Mouse (Mus musculus) neural tube, embryonic 15.5 days (tissue): ENCODE measurements around the gene Gm9945. TPM values are rescaled to one million over a fixed set of nuclear protein-coding genes. Genes with fewer than 3 reads are reported as not detected.

ENCODE experiments used
- ATAC-seq: fragments of 200-750 bp; cut with Nextera tagmentation; 2 replicates; pipeline ENCODE4 v1.8.0; 2017; ENCODE audit warnings: mild to moderate bottlenecking, moderate TSS enrichment, moderate library complexity; ENCODE audit not compliant: low FRiP score
- H3K27ac ChIP-seq: fragments of 300-500 bp; sonication (generic); replicated peaks from 2 replicates; pipeline ENCODE4 v1.5.1; 2015; ENCODE audit warnings: mild to moderate bottlenecking, inconsistent platforms
- H3K27me3 ChIP-seq: fragments of 300-500 bp; sonication (generic); replicated peaks from 2 replicates; pipeline ENCODE4 v1.6.1; 2015; ENCODE audit warnings: inconsistent platforms
- H3K36me3 ChIP-seq: fragments of 300-500 bp; sonication (generic); 2 replicates; pipeline ENCODE4 v1.6.1; 2015; ENCODE audit warnings: inconsistent platforms
- H3K4me1 ChIP-seq: fragments of 300-500 bp; sonication (generic); 2 replicates; pipeline ENCODE4 v1.6.1; 2015; ENCODE audit warnings: inconsistent platforms
- H3K4me2 ChIP-seq: fragments of 300-500 bp; sonication (generic); 2 replicates; pipeline ENCODE4 v1.6.1; 2015; ENCODE audit warnings: inconsistent platforms, mild to moderate bottlenecking, moderate library complexity
- H3K4me3 ChIP-seq: fragments of 300-500 bp; sonication (generic); replicated peaks from 2 replicates; pipeline ENCODE4 v1.5.1; 2015; ENCODE audit warnings: mild to moderate bottlenecking, inconsistent platforms
- H3K9ac ChIP-seq: fragments of 300-500 bp; sonication (generic); replicated peaks from 2 replicates; pipeline ENCODE4 v1.6.1; 2015; ENCODE audit warnings: mild to moderate bottlenecking, inconsistent platforms
- H3K9me3 ChIP-seq: fragments of 300-500 bp; sonication (generic); replicated peaks from 2 replicates; pipeline ENCODE4 v1.6.1; 2016; ENCODE audit warnings: inconsistent platforms
- WGBS: fragments of 180-500 bp; shearing (Covaris S2); methylation state at CpG from one replicate; pipeline ENCODE4 v1.1.7; 2015; ENCODE audit warnings: mixed read lengths; 5-methylcytosine and 5-hydroxymethylcytosine counted together
- polyA plus RNA-seq: library from polyadenylated mRNA; unstranded; fragments of >200 nt; fragmentation: Nextera tagmentation; extraction: Ambion mirVana; gene quantifications from 2 replicates; pipeline ENCODE4 v1.2.1, GENCODE M21; 2015

Gm9945 gene
- polyA plus RNA-seq, 1 experiment from 2014 or later = not detected

DNA sequence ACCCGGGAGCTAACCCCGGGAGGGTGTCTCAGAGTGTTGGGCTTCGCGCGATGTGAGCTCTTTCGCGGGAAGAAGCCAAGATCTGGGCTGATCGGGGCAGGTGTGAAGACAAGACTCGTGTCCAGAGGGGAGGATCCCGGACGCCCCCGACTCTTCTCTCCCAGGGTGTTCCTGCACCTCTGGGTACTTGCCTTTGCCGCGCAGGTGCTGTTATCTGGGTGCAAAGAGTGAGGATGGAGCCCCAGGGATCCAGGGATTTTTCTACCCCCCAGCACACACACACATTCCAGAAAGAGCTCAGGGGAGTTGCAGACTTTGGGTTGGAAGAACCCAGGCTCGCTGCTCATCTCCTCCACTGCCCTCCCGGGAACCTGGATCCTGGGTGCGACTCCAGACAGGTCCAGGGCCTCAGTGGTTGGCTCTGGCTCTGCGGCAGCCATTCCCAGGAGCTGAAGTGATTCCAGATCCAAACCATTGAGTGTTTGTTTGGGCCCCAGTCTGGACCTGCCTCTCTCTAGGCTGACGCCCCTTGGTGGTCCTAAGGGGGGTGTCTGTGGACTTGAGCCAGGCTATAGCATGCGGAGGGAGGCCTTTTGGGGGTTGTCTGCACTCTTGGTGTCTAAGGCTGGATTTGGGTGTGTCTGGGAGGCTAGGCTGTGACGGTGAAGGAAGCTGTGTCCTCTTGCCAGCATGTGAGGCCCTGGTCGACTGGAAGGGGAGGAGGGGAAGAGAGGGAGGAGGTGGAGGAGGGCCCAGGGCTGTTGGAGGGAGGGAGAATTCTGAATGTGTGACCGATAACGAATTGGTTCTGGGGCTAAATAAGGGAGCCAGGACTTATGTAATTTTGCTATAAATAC lies 40.4 kb downstream of the Gm9945 start:
- H3K27me3 ChIP-seq = no peaks in the 10 kb centered on the region
- peaks cover 45% of the 10 kb centered on the region for H3K4me1 ChIP-seq
- peak; percentile 56 for ATAC-seq
- H3K4me3 ChIP-seq = peak overlapping the region; percentile 78
- H3K4me2 ChIP-seq = peak overlapping the region; percentile 87
- H3K36me3 ChIP-seq = no peaks in the 10 kb centered on the region
- peak overlapping the region; percentile 81 for H3K27ac ChIP-seq
- no peaks in the 10 kb centered on the region for H3K9me3 ChIP-seq
- 3% methylated on average over 24 of the region's 24 CpGs for WGBS
- peak overlapping the region; percentile 88 for H3K9ac ChIP-seq

DNA sequence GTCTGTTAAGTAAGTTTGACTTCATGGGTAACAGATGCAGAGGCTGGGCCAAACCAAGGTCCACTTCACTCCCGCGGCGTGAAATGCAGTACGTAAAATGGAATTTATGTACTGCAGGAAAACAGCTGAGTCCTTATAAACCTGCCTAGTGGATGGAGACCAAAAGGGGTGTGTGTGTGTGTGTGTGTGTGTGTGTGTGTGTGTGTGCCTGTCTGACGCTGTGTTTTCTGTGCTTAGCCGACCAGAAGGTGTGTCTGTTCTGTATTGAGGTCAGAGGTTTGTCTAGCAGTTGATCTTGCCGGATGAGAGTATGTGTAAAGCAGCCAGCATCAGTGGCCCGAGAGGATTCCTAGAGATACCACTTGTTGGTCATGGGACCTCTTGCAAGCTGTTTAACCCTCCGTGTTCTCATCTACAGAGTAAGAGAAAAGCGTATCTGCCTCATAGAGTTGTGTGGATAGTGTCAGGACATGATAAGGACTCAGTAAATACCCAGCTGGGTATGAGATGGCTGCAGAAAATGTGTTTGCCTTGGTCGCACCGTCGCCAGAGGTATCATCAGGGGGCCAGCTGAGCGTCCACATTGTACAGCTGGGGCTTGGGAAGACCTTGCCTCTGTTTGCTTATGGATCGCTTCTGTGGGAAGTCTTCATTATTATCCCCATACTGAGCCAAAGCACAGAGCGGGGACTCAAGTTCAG lies 41.3 kb downstream of the Gm9945 start:
- H3K9ac ChIP-seq = peak overlapping the region; percentile 88; the same call in 1 of the 2 replicates
- ATAC-seq = no peak
- H3K4me3 ChIP-seq = peak overlapping the region; percentile 78
- peak overlapping the region; percentile 87 for H3K4me2 ChIP-seq
- H3K4me1 ChIP-seq = peaks cover 45% of the 10 kb centered on the region
- H3K9me3 ChIP-seq = no peaks in the 10 kb centered on the region
- H3K36me3 ChIP-seq = no peaks in the 10 kb centered on the region
- no peaks in the 10 kb centered on the region for H3K27me3 ChIP-seq
- 36% methylated on average over 16 of the region's 16 CpGs for WGBS
- H3K27ac ChIP-seq = peak overlapping the region; percentile 81

- Histone ChIP-seq H3K27me3 (no peaks in the 10 kb centered on the region), H3K4me3 (peak overlapping the region; percentile 78; the same call in 1 of the 2 replicates), H3K27ac (no peak overlapping the region), H3K4me2 (peak overlapping the region; percentile 87), H3K36me3 (no peaks in the 10 kb centered on the region), H3K9ac (no peak overlapping the region), H3K9me3 (no peaks in the 10 kb centered on the region), H3K4me1 (peaks cover 45% of the 10 kb centered on the region)
- no peak for ATAC-seq
- 84% methylated on average over 7 of the region's 7 CpGs for WGBS
Measured at GRCm38 (mm10) chr11:53521821-53522131, 41.8 kb downstream of the Gm9945 start.

GRCm38 (mm10) chr11:53522362-53522761 lies 42.4 kb downstream of the Gm9945 start:
- Histone ChIP-seq H3K4me1 (peaks cover 45% of the 10 kb centered on the region), H3K27ac (no peak overlapping the region), H3K36me3 (no peaks in the 10 kb centered on the region), H3K9ac (no peak overlapping the region), H3K27me3 (no peaks in the 10 kb centered on the region), H3K9me3 (no peaks in the 10 kb centered on the region), H3K4me3 (no peak overlapping the region), H3K4me2 (no peak overlapping the region)
- ATAC-seq = no peak
- WGBS = 91% methylated on average over 3 of the region's 3 CpGs

DNA sequence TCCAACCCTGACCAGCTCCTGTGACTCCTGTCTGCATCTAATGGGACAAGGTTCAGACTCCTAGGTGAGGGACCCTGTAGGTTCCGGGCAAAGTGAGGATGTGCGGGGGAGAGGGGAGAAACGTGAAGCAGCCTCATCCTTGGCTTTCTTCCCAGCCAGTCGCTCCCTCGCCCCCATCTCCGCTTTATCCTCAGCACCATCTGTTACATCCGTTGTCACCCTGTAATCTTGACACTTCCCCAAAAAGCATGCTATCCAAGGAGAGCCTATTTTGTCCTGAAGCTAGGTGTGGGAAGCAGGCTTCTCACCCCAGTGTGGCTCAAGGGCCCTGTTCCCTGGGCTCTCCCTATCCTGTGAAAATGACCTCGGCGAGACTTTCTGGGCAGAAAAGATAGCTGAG lies 43.0 kb downstream of the Gm9945 start:
- Histone ChIP-seq H3K27me3 (no peaks in the 10 kb centered on the region), H3K36me3 (no peaks in the 10 kb centered on the region), H3K9ac (no peak overlapping the region), H3K27ac (no peak overlapping the region), H3K4me1 (peaks cover 47% of the 10 kb centered on the region), H3K4me3 (no peak overlapping the region), H3K4me2 (no peak overlapping the region), H3K9me3 (no peaks in the 10 kb centered on the region)
- 66% methylated on average over 9 of the region's 9 CpGs for WGBS
- no peak for ATAC-seq

DNA sequence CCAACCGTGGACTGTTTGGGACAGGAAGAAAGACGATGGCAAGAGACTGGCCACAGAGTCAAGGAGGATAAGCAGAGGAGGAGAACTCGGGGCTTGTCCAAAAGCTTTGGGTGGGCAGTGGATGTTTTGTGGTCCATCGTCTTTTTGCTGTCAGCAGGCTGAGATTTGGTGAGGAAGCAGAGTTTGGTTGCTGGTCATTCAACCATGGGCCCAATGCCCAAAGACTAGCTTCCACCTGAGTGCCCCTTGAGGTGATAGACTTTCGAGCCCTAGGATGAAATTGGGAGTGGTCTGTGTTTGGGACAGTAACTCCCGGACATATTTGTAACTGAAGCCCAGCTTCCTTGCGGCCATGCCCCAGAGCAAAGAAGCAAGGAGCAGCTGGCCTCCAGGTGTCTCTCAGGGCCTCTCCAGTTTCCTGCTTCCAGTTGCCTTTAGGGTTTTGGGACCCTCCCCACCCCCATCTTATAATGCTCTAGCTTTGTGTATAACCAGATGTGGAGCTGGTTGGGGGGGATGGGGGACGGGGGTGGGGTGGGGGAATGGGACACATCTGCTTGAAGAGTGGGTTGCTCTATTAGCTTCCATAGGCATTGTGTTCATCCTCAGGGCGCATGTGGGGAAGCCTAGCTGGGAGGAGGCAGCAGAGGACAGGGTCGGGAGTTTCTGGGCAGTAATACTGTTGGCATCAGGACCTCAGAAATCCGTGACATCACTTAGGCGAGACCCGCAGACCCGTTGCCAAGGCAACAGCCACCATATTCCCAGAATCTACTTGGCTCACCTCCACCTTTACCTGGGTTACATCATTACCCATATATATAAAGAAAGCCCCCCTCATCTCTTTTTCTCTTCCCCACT lies 43.8 kb downstream of the Gm9945 start:
- H3K9me3 ChIP-seq = no peaks in the 10 kb centered on the region
- H3K4me2 ChIP-seq = no peak overlapping the region
- H3K4me3 ChIP-seq = no peak overlapping the region
- WGBS = 83% methylated on average over 14 of the region's 14 CpGs
- H3K9ac ChIP-seq = no peak overlapping the region
- no peak overlapping the region for H3K27ac ChIP-seq
- no peak for ATAC-seq
- H3K27me3 ChIP-seq = no peaks in the 10 kb centered on the region
- H3K4me1 ChIP-seq = peaks cover 55% of the 10 kb centered on the region
- no peaks in the 10 kb centered on the region for H3K36me3 ChIP-seq

DNA sequence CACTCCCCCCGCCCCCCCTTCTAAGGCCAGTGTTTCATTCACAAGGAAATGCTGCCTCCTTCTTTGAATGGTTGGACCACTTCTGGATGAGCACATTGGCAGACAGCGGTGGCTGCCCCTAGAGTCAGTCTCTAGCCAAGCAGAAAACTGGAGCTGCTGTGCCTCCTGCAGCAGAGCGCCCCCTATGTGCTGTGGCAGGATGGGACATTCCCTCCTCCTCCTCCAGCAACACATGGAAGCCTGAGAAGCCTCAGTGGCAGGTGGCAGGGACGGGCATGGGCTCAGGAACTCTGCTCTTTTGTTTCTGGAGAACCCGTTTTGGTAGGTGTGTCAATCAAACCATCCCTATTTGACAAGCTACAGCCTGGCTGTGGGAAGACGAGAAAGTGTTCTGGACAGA lies 44.9 kb downstream of the Gm9945 start:
- WGBS = 82% methylated on average over 6 of the region's 6 CpGs
- Histone ChIP-seq H3K9me3 (no peaks in the 10 kb centered on the region), H3K27ac (no peak overlapping the region), H3K9ac (no peak overlapping the region), H3K27me3 (no peaks in the 10 kb centered on the region), H3K4me2 (no peak overlapping the region), H3K4me1 (peaks cover 57% of the 10 kb centered on the region), H3K36me3 (no peaks in the 10 kb centered on the region), H3K4me3 (no peak overlapping the region)
- ATAC-seq = no peak

DNA sequence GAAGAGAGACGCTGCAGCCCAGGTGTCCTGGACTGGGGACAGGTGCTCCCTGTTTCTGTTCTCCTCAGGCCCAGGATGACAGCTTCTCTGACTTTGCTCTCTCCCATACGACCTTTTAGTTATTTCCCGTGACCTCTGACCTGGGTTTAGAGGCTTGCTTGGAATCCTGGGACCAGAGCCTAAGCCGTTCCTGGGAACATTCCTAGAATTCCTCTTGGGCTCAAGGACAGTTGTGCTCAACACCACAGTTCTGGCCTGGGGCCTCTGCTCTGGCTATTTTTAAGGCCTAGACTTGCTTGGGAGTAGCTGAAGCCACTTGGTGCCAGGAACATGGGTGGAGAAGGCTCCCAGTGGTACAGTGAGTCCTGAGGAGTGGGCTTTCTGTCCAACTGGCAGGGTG lies 45.5 kb downstream of the Gm9945 start:
- no peak for ATAC-seq
- Histone ChIP-seq H3K27me3 (no peaks in the 10 kb centered on the region), H3K9ac (no peak overlapping the region), H3K4me3 (no peak overlapping the region), H3K27ac (no peak overlapping the region), H3K4me1 (peaks cover 52% of the 10 kb centered on the region), H3K36me3 (no peaks in the 10 kb centered on the region), H3K4me2 (no peak overlapping the region), H3K9me3 (no peaks in the 10 kb centered on the region)
- 65% methylated on average over 4 of the region's 4 CpGs for WGBS

DNA sequence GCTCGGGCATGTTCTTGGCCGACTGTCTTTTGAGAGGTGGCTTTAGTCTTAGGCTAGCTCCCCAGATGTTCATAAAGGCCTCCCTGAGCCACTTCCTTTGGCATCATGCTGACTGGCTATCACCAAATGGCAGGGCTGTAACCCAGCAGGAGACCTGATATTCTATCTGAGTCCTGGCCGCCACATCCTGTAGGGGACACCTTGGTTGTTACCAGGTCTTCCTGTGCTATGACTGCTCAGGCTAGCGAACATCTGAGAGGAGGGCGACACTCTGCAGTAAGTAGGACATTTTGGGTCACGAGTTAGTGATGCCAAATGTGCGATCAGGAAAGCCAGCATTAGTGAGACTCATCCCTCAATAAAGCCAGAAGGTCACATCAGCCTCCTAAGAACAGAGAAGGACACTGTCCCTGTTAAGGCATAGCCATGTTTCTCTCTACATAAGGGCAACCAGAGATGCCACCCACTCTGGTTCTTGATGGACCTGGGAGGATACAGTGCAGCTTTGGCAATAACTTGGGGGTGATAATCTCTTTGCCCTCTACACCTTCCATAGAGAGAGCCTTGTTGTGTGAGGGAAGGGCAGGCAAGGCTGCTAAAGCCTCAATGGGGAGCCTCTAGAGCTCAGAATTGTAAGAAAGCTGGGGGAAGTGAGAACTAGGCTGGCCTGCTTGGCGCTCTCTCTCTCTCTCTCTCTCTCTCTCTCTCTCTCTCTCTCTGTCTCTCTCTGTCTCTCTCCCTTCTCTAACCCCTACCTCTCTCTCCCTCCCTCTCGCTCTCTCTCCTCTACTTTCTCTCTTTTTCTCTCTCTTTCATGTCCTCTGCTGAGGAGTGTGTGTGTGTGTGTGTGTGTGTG lies 48.7 kb downstream of the Gm9945 start:
- H3K27ac ChIP-seq = no peak overlapping the region
- no peak overlapping the region for H3K4me3 ChIP-seq
- H3K36me3 ChIP-seq = peaks cover 3% of the 10 kb centered on the region
- no peak overlapping the region for H3K4me2 ChIP-seq
- no peak overlapping the region for H3K9ac ChIP-seq
- 74% methylated on average over 9 of the region's 9 CpGs for WGBS
- peaks cover 23% of the 10 kb centered on the region for H3K4me1 ChIP-seq
- no peaks in the 10 kb centered on the region for H3K27me3 ChIP-seq
- H3K9me3 ChIP-seq = no peaks in the 10 kb centered on the region
- no peak for ATAC-seq

- no peak overlapping the region for H3K4me3 ChIP-seq
- no peak overlapping the region for H3K4me2 ChIP-seq
- no peaks in the 10 kb centered on the region for H3K27me3 ChIP-seq
- H3K9ac ChIP-seq = no peak overlapping the region
- peaks cover 8% of the 10 kb centered on the region for H3K36me3 ChIP-seq
- peaks cover 19% of the 10 kb centered on the region for H3K4me1 ChIP-seq
- no peak for ATAC-seq
- H3K27ac ChIP-seq = no peak overlapping the region
- H3K9me3 ChIP-seq = no peaks in the 10 kb centered on the region
- WGBS = 62% methylated on average over 6 of the region's 6 CpGs
Measured at GRCm38 (mm10) chr11:53529253-53529557, 49.2 kb downstream of the Gm9945 start.

DNA sequence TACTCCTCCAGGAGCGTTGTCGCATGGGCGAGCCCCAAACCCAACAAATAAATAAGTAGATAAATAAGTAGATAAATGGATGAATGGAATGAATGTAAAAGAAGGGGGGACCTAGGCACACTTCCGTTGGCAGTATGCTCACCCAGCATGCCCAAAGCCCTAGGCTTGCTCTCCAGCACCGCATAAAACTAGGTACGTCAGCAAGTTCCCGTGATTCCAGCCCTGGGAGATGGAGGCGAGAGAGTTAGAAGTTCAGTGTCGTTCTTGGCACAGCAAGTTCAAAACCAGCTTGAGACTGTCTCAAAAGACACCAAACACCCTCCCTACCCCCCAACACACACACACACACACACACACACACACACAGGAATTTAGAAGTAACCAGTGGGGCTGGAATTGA lies 50.0 kb downstream of the Gm9945 start:
- no peak for ATAC-seq
- Histone ChIP-seq H3K27ac (no peak overlapping the region), H3K27me3 (no peaks in the 10 kb centered on the region), H3K4me2 (no peak overlapping the region), H3K9me3 (no peaks in the 10 kb centered on the region), H3K9ac (no peak overlapping the region), H3K4me1 (peaks cover 19% of the 10 kb centered on the region), H3K36me3 (peaks cover 16% of the 10 kb centered on the region), H3K4me3 (no peak overlapping the region)
- 90% methylated on average over 9 of the region's 9 CpGs for WGBS
